Mouse (Mus musculus): Measurements from ENCODE around the gene Cdkn2d. TPM values are rescaled to one million over a fixed set of nuclear protein-coding genes. Genes with fewer than 3 reads are reported as not detected.

Gene Cdkn2d
- polyA plus RNA-seq (2014; fragmentation: Illumina TruSeq; extraction: RNeasy Lipid Tissue Mini Kit (QIAGEN cat#74804); ENCODE audit: low replicate concordance), result 3.7 TPM

DNA sequence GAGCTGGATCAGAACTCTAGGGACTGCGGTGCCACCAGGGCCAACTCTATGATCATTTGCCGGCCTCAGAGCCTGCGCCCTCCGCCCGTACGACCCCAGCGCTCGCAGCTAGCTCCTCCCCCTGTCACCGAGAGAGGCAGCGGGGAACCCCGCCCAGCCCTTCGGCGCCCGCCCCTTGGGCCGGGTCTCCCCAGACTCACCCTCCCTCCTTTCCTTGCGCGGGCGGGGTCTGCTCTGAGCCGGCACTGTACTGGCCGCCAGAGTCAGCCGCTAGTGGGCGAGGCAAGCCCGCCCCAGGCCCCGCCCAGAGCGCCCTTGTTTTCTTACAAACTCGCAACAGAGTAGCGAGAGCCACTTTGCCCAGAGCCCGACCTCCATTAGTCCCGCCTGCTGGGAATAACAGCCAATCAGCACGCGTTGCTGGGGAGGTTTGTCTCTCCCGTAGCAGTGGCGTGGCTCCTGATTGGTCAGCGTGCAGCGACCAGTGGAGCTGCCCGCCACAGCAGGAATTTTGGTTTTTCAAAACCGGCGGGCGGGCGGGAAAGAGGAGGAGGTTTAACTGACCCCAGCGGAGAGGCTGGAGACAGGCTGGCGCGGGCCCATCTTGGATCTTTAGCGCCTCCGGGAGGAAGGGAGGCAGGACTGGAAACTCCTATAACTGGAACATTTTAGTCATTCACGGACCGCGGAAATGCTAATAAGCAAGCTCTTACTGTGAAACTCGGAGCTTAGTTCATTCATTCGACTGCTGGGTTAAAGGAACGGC lies at the start of gene Cdkn2d:
TSS of gene Cdkn2d (minus strand) at position 386 of the 766 bp plus-strand sequence.

DNA sequence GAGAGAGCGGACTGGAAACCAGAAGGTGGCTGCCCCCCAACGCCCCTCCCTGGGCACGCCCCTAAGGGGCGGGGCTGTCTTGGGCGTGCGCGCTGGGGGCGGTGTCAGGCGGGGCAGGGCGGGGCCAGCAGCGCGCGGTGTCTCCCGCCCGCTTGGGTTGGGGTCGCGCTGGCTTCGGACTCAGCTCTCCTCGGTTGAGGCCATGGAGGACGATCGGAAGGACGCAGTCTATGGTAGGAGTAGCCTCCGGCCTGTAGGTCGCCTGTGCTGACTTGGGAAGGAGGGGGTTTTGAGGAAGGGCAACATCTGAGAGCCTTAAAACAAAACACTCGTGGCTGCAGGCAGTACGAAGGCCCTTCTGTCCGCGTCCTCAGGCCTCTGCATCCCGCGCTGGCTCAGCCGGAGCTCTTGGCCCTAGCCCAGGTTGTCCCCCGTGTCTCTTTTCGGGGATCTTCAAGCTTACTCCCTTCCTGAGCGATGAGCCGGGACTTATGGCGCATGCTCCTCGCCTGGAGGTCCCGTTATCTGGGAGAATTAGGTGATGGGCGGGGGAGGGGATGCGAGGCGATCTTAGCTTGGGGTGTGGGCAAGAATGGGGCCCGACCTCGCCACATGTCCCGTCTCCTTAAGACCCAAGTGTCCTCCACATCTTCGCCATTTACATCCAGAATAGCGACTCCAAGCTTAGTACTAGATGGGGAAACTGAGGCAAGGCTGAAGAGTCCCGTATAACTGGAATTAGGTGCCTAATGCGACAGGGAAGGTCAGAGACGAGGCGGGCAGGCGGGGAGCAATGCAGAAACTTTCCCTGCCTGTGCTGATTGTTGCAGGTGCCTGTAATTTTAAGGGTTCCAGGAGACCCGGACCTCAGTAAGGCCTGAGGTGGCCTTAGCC lies 29.7 kb upstream of the Cdkn2d start, which contains the start of gene Slc44a2:
TSS of gene Slc44a2 (plus strand) at position 80 of the 894 bp plus-strand sequence.

DNA sequence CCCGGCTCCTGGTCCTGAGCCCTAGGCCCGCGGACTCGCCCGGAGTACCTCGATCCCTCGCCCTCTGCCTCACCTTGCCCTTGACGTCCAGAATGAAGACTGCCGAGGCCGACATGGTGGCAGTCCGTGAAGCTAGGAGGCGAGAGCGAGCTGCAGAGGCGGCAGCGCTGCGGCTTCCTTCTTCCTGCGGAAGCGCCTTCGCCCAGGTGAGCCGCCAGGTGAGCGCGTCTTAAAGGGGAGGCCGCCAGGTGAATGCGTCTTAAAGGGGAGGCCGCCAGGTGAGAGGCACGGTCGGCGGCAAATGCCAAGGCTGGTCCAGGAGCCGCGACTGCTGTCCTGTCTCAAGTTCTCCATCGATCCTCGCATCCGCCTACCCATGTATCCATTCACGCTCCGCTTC lies 20.9 kb upstream of the Cdkn2d start, which contains the start of gene Ap1m2:
TSS of gene Ap1m2 (minus strand) at position 204 of the 400 bp plus-strand sequence.

DNA sequence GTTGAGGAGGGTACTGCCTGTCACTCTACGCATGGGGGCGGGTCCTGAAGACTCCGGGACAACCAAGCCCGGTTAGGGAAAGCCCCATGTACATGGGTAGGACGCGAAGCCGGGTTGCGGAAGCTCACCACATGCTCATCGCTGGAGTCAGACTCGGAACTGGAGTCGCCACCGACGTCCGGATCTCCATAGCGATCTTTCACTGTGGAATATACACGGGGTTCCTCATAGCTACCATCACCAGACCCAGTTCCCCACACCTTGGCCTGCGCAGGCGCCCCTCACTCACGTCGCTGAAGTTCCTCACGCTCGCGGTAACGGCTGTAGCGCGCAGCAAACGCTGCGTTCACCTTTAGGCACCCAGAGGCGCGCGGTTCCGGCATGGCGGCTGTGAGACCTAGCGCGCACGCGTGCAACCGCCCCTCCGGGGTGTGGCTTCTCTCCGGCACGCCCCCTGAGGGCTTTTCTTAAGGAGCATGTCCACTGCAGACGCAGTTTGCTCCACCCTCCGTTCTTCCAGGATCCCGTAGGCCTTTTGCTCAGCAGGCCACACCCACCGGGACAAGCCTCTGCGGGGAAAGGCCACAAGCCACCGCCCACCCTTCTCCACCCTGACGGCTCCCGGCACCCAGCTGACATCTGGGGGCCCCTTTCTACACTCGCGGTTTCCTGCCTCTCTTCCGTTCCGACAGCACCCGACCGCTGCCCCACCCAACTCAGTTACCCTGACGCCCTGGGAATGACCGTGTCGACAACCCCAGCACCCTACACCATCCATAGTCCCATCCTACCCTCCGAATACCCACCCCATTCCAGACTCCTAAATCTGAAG lies 3.4 kb downstream of the Cdkn2d start, which contains the start of gene Kri1:
TSS of gene Kri1 (minus strand) at position 399 of the 832 bp plus-strand sequence.

DNA sequence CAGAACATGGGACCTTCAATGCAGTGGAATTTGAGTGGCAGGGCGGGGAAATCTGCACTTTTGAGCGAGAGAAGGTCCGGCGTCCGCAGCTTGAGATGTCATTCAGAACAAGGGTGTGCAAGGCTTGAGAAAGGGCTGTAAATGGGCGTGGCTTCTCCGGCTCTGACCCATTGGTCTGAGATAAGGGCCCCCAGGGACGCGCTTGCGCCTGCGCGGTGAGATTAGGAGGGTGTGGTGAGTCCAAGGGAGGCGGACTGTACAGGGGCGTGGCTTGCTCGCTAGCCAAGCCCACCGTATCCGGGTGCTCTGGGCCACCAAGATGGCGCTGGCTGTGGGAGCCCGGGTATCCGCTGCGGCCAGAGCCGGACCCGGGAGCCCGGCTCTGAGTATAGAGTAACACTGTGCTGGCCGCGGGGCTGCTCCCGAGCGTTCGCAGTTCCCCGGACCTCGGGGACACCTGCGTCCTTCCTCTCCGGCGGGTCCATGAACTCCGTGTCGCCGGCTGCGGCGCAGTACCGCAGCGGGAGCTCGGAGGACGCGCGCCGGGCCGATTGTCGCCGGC lies 26.1 kb downstream of the Cdkn2d start, which contains the start of gene Atg4d:
TSS of gene Atg4d (plus strand) at position 294 of the 562 bp plus-strand sequence.

DNA sequence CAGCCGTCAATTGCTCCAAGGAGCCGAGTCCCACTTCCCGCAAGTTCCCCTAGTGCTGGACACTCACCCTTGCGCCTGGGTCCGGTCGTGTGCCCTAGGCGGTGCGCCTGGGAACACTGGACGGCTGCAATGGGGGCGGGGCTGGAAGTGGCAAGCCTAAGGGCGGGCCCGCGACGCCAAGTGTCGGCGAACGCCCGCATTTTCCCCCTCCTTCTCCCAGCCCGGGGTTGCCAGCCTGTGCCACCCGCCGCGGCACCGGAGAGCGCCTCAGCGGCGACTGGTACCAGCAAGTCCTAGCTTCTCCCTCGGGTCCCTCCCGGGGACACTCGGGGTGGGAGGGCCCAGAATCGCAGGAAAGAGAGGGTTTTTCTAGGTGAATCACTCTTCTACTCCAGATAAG lies 42.9 kb downstream of the Cdkn2d start, which contains the start of gene S1pr5:
TSS of gene S1pr5 (minus strand) at position 118 of the 400 bp plus-strand sequence.

DNA sequence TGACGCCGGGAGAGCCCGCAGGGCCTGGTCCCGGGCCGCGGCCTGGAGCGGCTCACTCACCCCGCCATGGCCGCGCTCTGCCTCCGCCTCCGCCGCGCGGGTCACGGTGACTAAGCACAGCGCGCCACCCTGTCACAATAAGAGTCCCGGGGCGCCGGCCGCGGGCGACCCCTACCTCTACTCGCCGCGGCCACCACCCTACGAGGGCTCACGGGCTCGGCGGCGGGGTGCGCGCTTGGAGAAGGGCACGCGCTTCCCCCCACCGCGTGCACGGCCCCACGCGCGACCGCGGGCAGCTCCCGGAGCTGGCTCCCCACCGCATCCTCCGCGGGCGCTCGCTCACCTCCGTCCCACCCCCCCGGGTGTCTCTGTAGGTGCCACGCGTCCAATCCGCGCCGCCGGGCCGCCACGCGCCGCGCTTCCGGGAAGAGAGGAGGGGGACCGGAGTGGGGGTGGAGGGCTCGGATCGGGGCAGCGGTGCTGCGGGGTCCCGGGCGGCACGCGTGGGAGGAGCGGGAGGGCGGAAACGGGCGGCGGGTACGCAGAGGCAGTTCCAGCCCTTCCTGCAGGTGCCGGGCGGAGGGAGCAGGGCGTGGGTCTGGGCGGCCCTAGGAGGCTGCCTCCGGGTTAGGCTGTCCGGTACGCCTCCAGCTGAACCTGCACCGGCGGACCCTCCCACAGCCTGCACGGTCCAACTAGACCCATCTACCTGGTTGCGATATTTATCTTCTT lies 52.3 kb downstream of the Cdkn2d start, which contains the start of gene Keap1:
TSS of gene Keap1 (minus strand) at position 629 of the 732 bp plus-strand sequence.

Other genes with a start within 250 kb of the Cdkn2d start
- not detected for gene Zglp1, start 224.3 kb downstream of the Cdkn2d start, polyA plus RNA-seq (2014; fragmentation: Illumina TruSeq; extraction: RNeasy Lipid Tissue Mini Kit (QIAGEN cat#74804); ENCODE audit: low replicate concordance)
- gene Gm49373, start 218.3 kb downstream of the Cdkn2d start, polyA plus RNA-seq (2014; fragmentation: Illumina TruSeq; extraction: RNeasy Lipid Tissue Mini Kit (QIAGEN cat#74804); ENCODE audit: low replicate concordance), result 0.22 TPM
- gene Fdx1l, start 217.8 kb downstream of the Cdkn2d start, polyA plus RNA-seq (2014; fragmentation: Illumina TruSeq; extraction: RNeasy Lipid Tissue Mini Kit (QIAGEN cat#74804); ENCODE audit: low replicate concordance), result not detected
- gene Gm38431, start 199.4 kb downstream of the Cdkn2d start, polyA plus RNA-seq (2014; fragmentation: Illumina TruSeq; extraction: RNeasy Lipid Tissue Mini Kit (QIAGEN cat#74804); ENCODE audit: low replicate concordance), result 1.3 TPM
- gene Raver1, start 199.4 kb downstream of the Cdkn2d start, polyA plus RNA-seq (2014; fragmentation: Illumina TruSeq; extraction: RNeasy Lipid Tissue Mini Kit (QIAGEN cat#74804); ENCODE audit: low replicate concordance), result 10.2 TPM
- gene Tyk2, start 160.2 kb downstream of the Cdkn2d start, polyA plus RNA-seq (2014; fragmentation: Illumina TruSeq; extraction: RNeasy Lipid Tissue Mini Kit (QIAGEN cat#74804); ENCODE audit: low replicate concordance), result 2.3 TPM
- 1.6 TPM for gene Cdc37, start 141.4 kb downstream of the Cdkn2d start, polyA plus RNA-seq (2014; fragmentation: Illumina TruSeq; extraction: RNeasy Lipid Tissue Mini Kit (QIAGEN cat#74804); ENCODE audit: low replicate concordance)
- 0.48 TPM for gene Pde4a, start 125.7 kb downstream of the Cdkn2d start, polyA plus RNA-seq (2014; fragmentation: Illumina TruSeq; extraction: RNeasy Lipid Tissue Mini Kit (QIAGEN cat#74804); ENCODE audit: low replicate concordance)
- 5.1 TPM for gene Keap1, start 52.0 kb downstream of the Cdkn2d start, polyA plus RNA-seq (2014; fragmentation: Illumina TruSeq; extraction: RNeasy Lipid Tissue Mini Kit (QIAGEN cat#74804); ENCODE audit: low replicate concordance)
- not detected for gene S1pr5, start 43.0 kb downstream of the Cdkn2d start, polyA plus RNA-seq (2014; fragmentation: Illumina TruSeq; extraction: RNeasy Lipid Tissue Mini Kit (QIAGEN cat#74804); ENCODE audit: low replicate concordance)
- gene Atg4d, start 26.1 kb downstream of the Cdkn2d start, polyA plus RNA-seq (2014; fragmentation: Illumina TruSeq; extraction: RNeasy Lipid Tissue Mini Kit (QIAGEN cat#74804); ENCODE audit: low replicate concordance), result 1.1 TPM
- 0.89 TPM for gene Kri1, start 3.4 kb downstream of the Cdkn2d start, polyA plus RNA-seq (2014; fragmentation: Illumina TruSeq; extraction: RNeasy Lipid Tissue Mini Kit (QIAGEN cat#74804); ENCODE audit: low replicate concordance)
- gene Ap1m2, start 20.9 kb upstream of the Cdkn2d start, polyA plus RNA-seq (2014; fragmentation: Illumina TruSeq; extraction: RNeasy Lipid Tissue Mini Kit (QIAGEN cat#74804); ENCODE audit: low replicate concordance), result 3.9 TPM
- 3.9 TPM for gene Slc44a2, start 29.3 kb upstream of the Cdkn2d start, polyA plus RNA-seq (2014; fragmentation: Illumina TruSeq; extraction: RNeasy Lipid Tissue Mini Kit (QIAGEN cat#74804); ENCODE audit: low replicate concordance)
- 9.5 TPM for gene Ilf3, start 76.5 kb upstream of the Cdkn2d start, polyA plus RNA-seq (2014; fragmentation: Illumina TruSeq; extraction: RNeasy Lipid Tissue Mini Kit (QIAGEN cat#74804); ENCODE audit: low replicate concordance)
- not detected for gene Qtrt1, start 120.4 kb upstream of the Cdkn2d start, polyA plus RNA-seq (2014; fragmentation: Illumina TruSeq; extraction: RNeasy Lipid Tissue Mini Kit (QIAGEN cat#74804); ENCODE audit: low replicate concordance)
- 22.1 TPM for gene Dnm2, start 133.5 kb upstream of the Cdkn2d start, polyA plus RNA-seq (2014; fragmentation: Illumina TruSeq; extraction: RNeasy Lipid Tissue Mini Kit (QIAGEN cat#74804); ENCODE audit: low replicate concordance)
- 0.59 TPM for gene Tmed1, start 218.8 kb upstream of the Cdkn2d start, polyA plus RNA-seq (2014; fragmentation: Illumina TruSeq; extraction: RNeasy Lipid Tissue Mini Kit (QIAGEN cat#74804); ENCODE audit: low replicate concordance)
- 0.48 TPM for gene AB124611, start 234.8 kb upstream of the Cdkn2d start, polyA plus RNA-seq (2014; fragmentation: Illumina TruSeq; extraction: RNeasy Lipid Tissue Mini Kit (QIAGEN cat#74804); ENCODE audit: low replicate concordance)